Comparison of ENCODE assay signal across 12 mouse cellular contexts in the genomic region with DNA sequence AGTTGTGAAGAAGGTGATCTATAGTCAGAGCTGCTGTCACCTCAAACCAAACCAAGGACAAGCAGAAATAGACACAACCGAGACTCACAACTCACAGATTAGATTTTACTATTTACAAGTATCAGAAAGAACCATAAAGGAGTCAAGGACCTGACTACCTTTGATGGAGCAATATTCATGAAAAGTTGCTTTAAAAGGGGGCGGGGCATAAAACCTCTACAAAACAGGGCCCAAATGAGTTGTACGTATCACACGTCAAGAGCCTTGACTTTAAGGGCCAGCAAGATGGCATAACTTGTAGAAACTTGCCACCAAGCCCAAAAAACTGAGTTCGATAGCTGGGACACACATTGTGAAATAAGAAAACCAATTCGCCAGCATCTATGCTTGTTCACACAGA.
"Had no signal": no experiment of that assay in that cellular context is flagged by ENCODE, and none has a peak within 500 bp of the region (broad histone marks: within the 10 kb centered on the region; RNA-seq: fewer than 3 reads in every experiment).

No protein-coding gene starts in this region.

- DNase-seq: retina, postnatal 1 day; right cerebral cortex, adult 18-20 months; right cerebral cortex, postnatal 14 days; right cerebral cortex, postnatal 25 days; right cerebral cortex, postnatal 4 days; spleen, adult 18-20 months; thymus, adult 18-20 months; thymus, adult 2 months; thymus, postnatal 14 days; thymus, postnatal 25 days; thymus, postnatal 36 days; thymus, postnatal 4 days had no signal
